ENCODE assay signal across 9 mouse cellular contexts in the genomic region with DNA sequence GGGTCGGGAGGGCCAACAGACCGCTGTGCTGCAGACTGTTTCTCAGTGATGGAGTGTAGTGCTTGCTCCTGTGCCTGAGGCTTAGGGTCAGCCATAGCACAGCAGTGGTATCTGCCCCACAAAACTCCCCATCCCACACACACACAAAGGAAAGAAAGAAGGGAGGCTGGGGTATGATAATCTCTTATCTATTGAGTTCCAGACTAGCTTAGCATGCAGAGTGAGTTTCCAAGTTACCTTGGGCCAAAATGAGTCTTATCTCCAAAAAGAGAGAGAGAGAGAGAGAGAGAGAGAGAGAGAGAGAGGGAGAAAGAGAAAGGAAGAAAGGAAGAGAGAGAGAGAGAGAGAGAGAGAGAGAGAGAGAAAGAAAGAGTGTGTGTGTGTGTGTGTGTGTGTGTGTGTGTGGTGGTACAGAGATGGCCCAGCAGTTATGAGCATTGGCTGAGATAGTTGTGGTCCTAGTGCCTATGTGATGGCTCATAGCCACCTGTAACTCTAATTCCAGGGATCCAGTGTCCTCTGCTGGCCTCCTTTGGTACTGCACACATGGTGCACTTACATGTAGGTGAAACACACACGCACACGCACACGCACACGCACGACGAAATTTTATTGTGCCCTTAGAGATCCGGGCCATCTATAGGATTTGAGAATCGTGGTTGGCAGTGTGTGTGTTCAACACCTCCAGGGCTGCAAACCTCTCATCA. TPM values are rescaled to one million over a fixed set of nuclear protein-coding genes. Genes with fewer than 3 reads are reported as not detected.
DNase-seq lines count a peak whose midpoint lies in the region; ATAC-seq and TF ChIP-seq lines count a peak whose summit lies in the region.
"Had no signal": no experiment of that assay in that cellular context is flagged by ENCODE, and none has a peak within 500 bp of the region (broad histone marks: within the 10 kb centered on the region; RNA-seq: fewer than 3 reads in every experiment).

No protein-coding gene starts in this region.

- H3K4me2 ChIP-seq in liver, embryonic 15.5 days: peak overlapping the region; percentile 8; the same call in 1 of the 2 replicates

- 95% methylated on average over 10 of the region's 10 CpGs for WGBS in thymus, adult 2 months
- WGBS in liver, embryonic 15.5 days (ENCODE audit: insufficient replicate concordance): 71% methylated on average over 10 of the region's 10 CpGs

- no peaks in the 10 kb centered on the region for H3K27me3 ChIP-seq in thymus, adult 2 months (ENCODE audit: control insufficient read depth, insufficient read depth, low read length)
- H3K27me3 ChIP-seq in liver, embryonic 15.5 days: no peaks in the 10 kb centered on the region

- no peak overlapping the region for H3K4me3 ChIP-seq in thymus, adult 2 months (ENCODE audit: control insufficient read depth, insufficient read depth, low read length)
- H3K4me3 ChIP-seq in liver, embryonic 15.5 days (replicated peaks): no peak overlapping the region
- H3K4me3 ChIP-seq: myocyte had no signal

- no peak for TF ChIP-seq POLR2A in thymus, adult 2 months (IDR thresholded peaks at IDR 0.05; ENCODE audit: control insufficient read depth, extremely low read depth, insufficient read depth, low read length, poor library complexity)

- H3K4me1 ChIP-seq in thymus, adult 2 months (replicated peaks; ENCODE audit: control insufficient read depth, insufficient read depth, low read length): peaks cover 8% of the 10 kb centered on the region
- H3K4me1 ChIP-seq in liver, embryonic 15.5 days (replicated peaks): peaks cover 67% of the 10 kb centered on the region

- no peaks in the 10 kb centered on the region for H3K36me3 ChIP-seq in thymus, adult 2 months (ENCODE audit: control insufficient read depth, insufficient read depth, low read length)
- H3K36me3 ChIP-seq in liver, embryonic 15.5 days (replicated peaks): peaks cover 42% of the 10 kb centered on the region

- no peaks in the 10 kb centered on the region for H3K9me3 ChIP-seq in liver, embryonic 15.5 days (replicated peaks)

- peak; percentile 20; the same call in 1 of the 2 replicates for ATAC-seq in liver, embryonic 15.5 days (ENCODE audit: insufficient read depth)

- peak; percentile 19 for DNase-seq in embryo, embryonic 11 days
- DNase-seq in embryo, embryonic 9.5 days (ENCODE audit: extremely low spot score): no peak
- peak; percentile 50 for DNase-seq in thymus, adult 2 months
- DNase-seq in thymus, adult 18-20 months: no peak
- DNase-seq in urinary bladder, postnatal 25 days (ENCODE audit: low spot score): no peak
- DNase-seq in left cerebral cortex, adult 11 months (ENCODE audit: low spot score): no peak
- DNase-seq in layer of hippocampus, adult 8-10 months (ENCODE audit: low spot score in 2 of 2): no peak

- no peak overlapping the region for H3K27ac ChIP-seq in thymus, adult 2 months (ENCODE audit: control insufficient read depth, insufficient read depth, low read length)
- H3K27ac ChIP-seq in liver, embryonic 15.5 days (replicated peaks): peak overlapping the region; percentile 51; the same call in 1 of the 2 replicates

- H3K9ac ChIP-seq in liver, embryonic 15.5 days: no peak overlapping the region

- no peak for TF ChIP-seq CTCF in thymus, adult 2 months (IDR thresholded peaks at IDR 0.05; ENCODE audit: borderline replicate concordance, control insufficient read depth, extremely low read depth, insufficient read depth, low read length, poor library complexity)

RNA-seq across cellular contexts. Expression of gene Rgl2, which starts 4.6 kb away (rescaled TPM):
- polyA plus RNA-seq in thymus, adult 2 months (2012; rRNA removed): 528 and 541 TPM in 2 replicates
- polyA plus RNA-seq in liver, embryonic 15.5 days (2015; fragmentation: Nextera tagmentation; extraction: Ambion mirVana): 8.2 and 10.2 TPM in 2 replicates
- total RNA-seq in layer of hippocampus, adult 8-10 months (2022): 10 to 100 TPM; 64.3 to 90.9 (median 81.8) TPM

RNA-seq across cellular contexts. Expression of gene Zbtb22, which starts 9.0 kb away (rescaled TPM):
- 119 and 120 TPM in 2 replicates for polyA plus RNA-seq in thymus, adult 2 months (2012; rRNA removed)
- 8.2 and 9.8 TPM in 2 replicates for polyA plus RNA-seq in liver, embryonic 15.5 days (2015; fragmentation: Nextera tagmentation; extraction: Ambion mirVana)
- 10 to 100 TPM; 28.8 to 36.0 (median 32.5) TPM for total RNA-seq in layer of hippocampus, adult 8-10 months (2022)

RNA-seq across cellular contexts. Expression of gene Tapbp, which starts 9.0 kb away (rescaled TPM):
- polyA plus RNA-seq in thymus, adult 2 months (2012; rRNA removed): 201 and 248 TPM in 2 replicates
- polyA plus RNA-seq in liver, embryonic 15.5 days (2015; fragmentation: Nextera tagmentation; extraction: Ambion mirVana): 33.3 and 35.7 TPM in 2 replicates
- 10 to 100 TPM; 39.9 to 87.4 (median 58.2) TPM for total RNA-seq in layer of hippocampus, adult 8-10 months (2022)

RNA-seq across cellular contexts. Expression of gene Pfdn6, which starts 15.4 kb away (rescaled TPM):
- 29.8 and 35.1 TPM in 2 replicates for polyA plus RNA-seq in thymus, adult 2 months (2012; rRNA removed)
- 89.6 and 96.8 TPM in 2 replicates for polyA plus RNA-seq in liver, embryonic 15.5 days (2015; fragmentation: Nextera tagmentation; extraction: Ambion mirVana)
- total RNA-seq in layer of hippocampus, adult 8-10 months (2022): 10 to 100 TPM; 68.7 to 93.1 (median 76.1) TPM

RNA-seq across cellular contexts. Expression of gene Daxx, which starts 15.5 kb away (rescaled TPM):
- 116 and 129 TPM in 2 replicates for polyA plus RNA-seq in thymus, adult 2 months (2012; rRNA removed)
- polyA plus RNA-seq in liver, embryonic 15.5 days (2015; fragmentation: Nextera tagmentation; extraction: Ambion mirVana): 18.7 and 20.4 TPM in 2 replicates
- total RNA-seq in layer of hippocampus, adult 8-10 months (2022): 10 to 100 TPM; 24.2 to 27.1 (median 26.1) TPM

Comparison
In these comparisons a context has a peak if more than half of its experiments do, and no peak if none do; other contexts are left out.
1. DNase-seq: peak in embryo, embryonic 11 days (single experiment) and thymus, adult 2 months (single experiment); none in embryo, embryonic 9.5 days (single experiment), thymus, adult 18-20 months (0 of 2), urinary bladder, postnatal 25 days (single experiment), left cerebral cortex, adult 11 months (single experiment) and layer of hippocampus, adult 8-10 months (0 of 2).
2. RNA of gene Rgl2, which starts 4.6 kb away (polyA plus RNA-seq): 528 to 541 TPM in thymus, adult 2 months; 8.2 to 10.2 TPM in liver, embryonic 15.5 days; every median in the first group is over 10 times any median in the second.
3. RNA of gene Zbtb22, which starts 9.0 kb away (polyA plus RNA-seq): 119 to 120 TPM in thymus, adult 2 months; 8.2 to 9.8 TPM in liver, embryonic 15.5 days; every median in the first group is over 10 times any median in the second.